Mouse (Mus musculus) midbrain, postnatal 0 days (tissue): Measurements from ENCODE around the gene Ttc23. TPM values are rescaled to one million over a fixed set of nuclear protein-coding genes. Genes with fewer than 3 reads are reported as not detected.

Source experiments
- ATAC-seq: fragments of 200-750 bp; cut with Nextera tagmentation; 2 replicates; pipeline ENCODE4 v1.8.0; 2017; ENCODE audit warnings: moderate number of reproducible peaks, mild to moderate bottlenecking, moderate TSS enrichment, moderate library complexity; ENCODE audit not compliant: low FRiP score
- DNase-seq: peaks from one replicate; pipeline ENCODE4 v3.0.0-alpha.2; 2015; ENCODE audit warnings: low spot score
- H3K27ac ChIP-seq: fragments of 300-500 bp; sonication (generic); 2 replicates; pipeline ENCODE4 v1.5.1; 2014; ENCODE audit warnings: low read depth, mild to moderate bottlenecking, low read length, mixed read lengths
- H3K27me3 ChIP-seq: fragments of 300-500 bp; sonication (generic); 2 replicates; pipeline ENCODE4 v1.6.1; 2014; ENCODE audit warnings: low read length, control low read depth, mixed read lengths; ENCODE audit not compliant: insufficient read depth
- H3K36me3 ChIP-seq: fragments of 300-500 bp; sonication (generic); 2 replicates; pipeline ENCODE4 v1.6.1; 2014; ENCODE audit warnings: low read length, control low read depth, mixed read lengths; ENCODE audit not compliant: insufficient read depth
- H3K4me1 ChIP-seq: fragments of 300-500 bp; sonication (generic); 2 replicates; pipeline ENCODE4 v1.6.1; 2014; ENCODE audit warnings: mild to moderate bottlenecking, control low read depth, antibody characterized with exemption, low read length, mixed read lengths; ENCODE audit not compliant: insufficient read depth
- H3K4me2 ChIP-seq: fragments of 300-500 bp; sonication (generic); 2 replicates; pipeline ENCODE4 v1.6.1; 2014; ENCODE audit warnings: low read depth, mild to moderate bottlenecking, low read length, mixed read lengths; ENCODE audit not compliant: poor library complexity, severe bottlenecking
- H3K4me3 ChIP-seq: fragments of 300-500 bp; sonication (generic); 2 replicates; pipeline ENCODE4 v1.5.1; 2014; ENCODE audit warnings: low read depth, mild to moderate bottlenecking, low read length, moderate library complexity
- H3K9ac ChIP-seq: fragments of 300-500 bp; sonication (generic); replicated peaks from 2 replicates; pipeline ENCODE4 v1.6.1; 2014; ENCODE audit warnings: mild to moderate bottlenecking, low read length, moderate library complexity, mixed read lengths; ENCODE audit not compliant: poor library complexity, severe bottlenecking
- H3K9me3 ChIP-seq: fragments of 300-500 bp; sonication (generic); 2 replicates; pipeline ENCODE4 v1.6.1; 2016; ENCODE audit warnings: low read length, control low read depth
- CTCF ChIP-seq: IDR thresholded peaks from 2 replicates; pipeline ENCODE4 v1.5.1; 2016; ENCODE audit warnings: antibody characterized with exemption, mild to moderate bottlenecking
- WGBS: fragments of 180-500 bp; shearing (Covaris S2); extraction: QIAGEN DNeasy Blood & Tissue Kit; methylation state at CpG from one replicate; pipeline ENCODE4 v1.1.7; 2014; 5-methylcytosine and 5-hydroxymethylcytosine counted together
- polyA plus RNA-seq: library from polyadenylated mRNA; unstranded; fragments of >200 nt; fragmentation: Nextera tagmentation; extraction: Ambion mirVana; gene quantifications from 2 replicates; pipeline ENCODE4 v1.2.1, GENCODE M21; 2015
- total RNA-seq: library from RNA; depleted of rRNA; stranded (reverse); fragments of >200 nt; gene quantifications from 2 replicates; pipeline ENCODE4 v1.2.3, GENCODE M21; 2014

The Ttc23 gene
- total and polyA plus RNA-seq, 2 experiments from 2014 or later: 4.6 to 5.9 TPM

GRCm38 (mm10) chr7:67662424-67662823 is 15.2 kb downstream of the Ttc23 start:
- Histone ChIP-seq H3K9ac (no peak overlapping the region), H3K27ac (no peak overlapping the region), H3K9me3 (no peaks in the 10 kb centered on the region), H3K4me2 (no peak overlapping the region), H3K4me3 (no peak overlapping the region), H3K27me3 (no peaks in the 10 kb centered on the region), H3K4me1 (no peaks in the 10 kb centered on the region), H3K36me3 (no peaks in the 10 kb centered on the region)
- 86% methylated on average over 5 of the region's 5 CpGs for WGBS
- DNase-seq: no peak
- no peak for ATAC-seq
- TF ChIP-seq CTCF: no peak

DNA sequence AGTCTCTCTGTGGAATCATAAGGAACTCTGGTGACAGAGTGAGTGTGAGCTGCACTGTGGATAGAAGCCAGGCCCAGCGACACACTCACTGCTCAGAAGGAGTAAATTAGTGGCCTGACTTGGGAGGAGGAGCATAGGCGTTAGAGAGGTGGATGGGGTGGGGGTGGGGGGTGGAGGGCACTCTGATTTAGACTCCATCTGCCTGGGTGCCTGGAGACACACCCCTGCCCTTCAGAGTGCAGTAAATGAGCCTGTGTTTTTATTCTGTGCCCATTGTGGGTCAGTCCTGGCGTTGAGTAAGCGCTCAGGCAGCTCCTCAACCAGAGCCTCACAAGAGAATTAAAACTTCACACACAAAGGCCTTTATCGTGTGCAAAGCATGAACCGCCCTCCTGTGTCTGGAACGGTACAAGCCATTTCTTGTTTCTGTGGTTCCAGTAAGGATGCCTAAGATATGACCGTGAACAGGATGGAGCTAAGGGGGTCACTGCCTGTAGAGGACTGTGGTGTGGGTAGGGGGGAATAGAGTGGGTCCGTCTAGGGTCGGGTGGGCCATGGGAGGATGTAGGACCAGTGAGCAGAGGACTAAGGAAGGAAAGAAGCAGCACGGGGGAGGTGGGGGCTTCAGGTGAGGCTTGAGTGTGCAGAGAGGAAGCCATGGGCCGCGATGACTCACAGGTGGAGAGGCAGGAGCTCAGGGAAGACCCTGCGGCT is 16.9 kb downstream of the Ttc23 start:
- no peak overlapping the region for H3K9ac ChIP-seq
- ATAC-seq: no peak
- no peaks in the 10 kb centered on the region for H3K27me3 ChIP-seq
- no peak overlapping the region for H3K27ac ChIP-seq
- H3K4me3 ChIP-seq: no peak overlapping the region
- no peaks in the 10 kb centered on the region for H3K36me3 ChIP-seq
- no peak for DNase-seq
- 69% methylated on average over 14 of the region's 14 CpGs for WGBS
- H3K4me1 ChIP-seq: no peaks in the 10 kb centered on the region
- no peaks in the 10 kb centered on the region for H3K9me3 ChIP-seq
- no peak overlapping the region for H3K4me2 ChIP-seq
- no peak for TF ChIP-seq CTCF

GRCm38 (mm10) chr7:67670965-67671364 is 23.8 kb downstream of the Ttc23 start:
- Histone ChIP-seq H3K27me3 (no peaks in the 10 kb centered on the region), H3K4me2 (no peak overlapping the region), H3K9me3 (no peaks in the 10 kb centered on the region), H3K9ac (no peak overlapping the region), H3K4me3 (no peak overlapping the region), H3K4me1 (no peaks in the 10 kb centered on the region), H3K27ac (no peak overlapping the region), H3K36me3 (no peaks in the 10 kb centered on the region; the same call in 1 of the 2 replicates)
- ATAC-seq (no peak), DNase-seq (no peak)
- TF ChIP-seq CTCF: peak; percentile 52
- 93% methylated on average over 1 of the region's 1 CpGs for WGBS

- Histone ChIP-seq H3K4me2 (peak overlapping the region; percentile 8; the same call in 1 of the 2 replicates), H3K36me3 (no peaks in the 10 kb centered on the region; the same call in 1 of the 2 replicates), H3K4me1 (no peaks in the 10 kb centered on the region), H3K27me3 (no peaks in the 10 kb centered on the region), H3K4me3 (no peak overlapping the region), H3K9me3 (no peaks in the 10 kb centered on the region), H3K9ac (no peak overlapping the region), H3K27ac (no peak overlapping the region)
- TF ChIP-seq CTCF: peak; percentile 99
- ATAC-seq (peak; percentile 74), DNase-seq (peak; percentile 92)
- WGBS: 6% methylated on average over 10 of the region's 10 CpGs
Observed at GRCm38 (mm10) chr7:67672650-67673049, 25.4 kb downstream of the Ttc23 start.

- DNase-seq (no peak), ATAC-seq (no peak)
- Histone ChIP-seq H3K27me3 (no peaks in the 10 kb centered on the region), H3K9me3 (no peaks in the 10 kb centered on the region), H3K4me1 (no peaks in the 10 kb centered on the region), H3K4me3 (no peak overlapping the region), H3K36me3 (no peaks in the 10 kb centered on the region; the same call in 1 of the 2 replicates), H3K4me2 (no peak overlapping the region), H3K27ac (no peak overlapping the region), H3K9ac (no peak overlapping the region)
- no peak for TF ChIP-seq CTCF
- 91% methylated on average over 5 of the region's 5 CpGs for WGBS
Observed at GRCm38 (mm10) chr7:67673656-67674055, 26.4 kb downstream of the Ttc23 start.

GRCm38 (mm10) chr7:67678878-67679499 is 31.8 kb downstream of the Ttc23 start:
- Histone ChIP-seq H3K4me3 (no peak overlapping the region), H3K27ac (no peak overlapping the region), H3K9ac (no peak overlapping the region), H3K9me3 (no peaks in the 10 kb centered on the region), H3K36me3 (no peaks in the 10 kb centered on the region), H3K4me2 (no peak overlapping the region), H3K4me1 (no peaks in the 10 kb centered on the region), H3K27me3 (no peaks in the 10 kb centered on the region)
- no peak for ATAC-seq
- no peak for DNase-seq
- 96% methylated on average over 16 of the region's 16 CpGs for WGBS
- TF ChIP-seq CTCF: no peak
